Mouse (Mus musculus) liver, postnatal 0 days (tissue): Measurements from ENCODE around the gene Cbx6. TPM values are rescaled to one million over a fixed set of nuclear protein-coding genes. Genes with fewer than 3 reads are reported as not detected.
A peak's percentile ranks its signal among the peaks of the same experiment; 100 is the strongest.

Source experiments
- ATAC-seq: fragments of 200-750 bp; cut with Nextera tagmentation; 2 replicates; pipeline ENCODE4 v1.8.0; 2017; ENCODE audit warnings: mild to moderate bottlenecking, moderate library complexity
- DNase-seq: peaks from one replicate; pipeline ENCODE4 v3.0.0-alpha.2; 2016
- H3K27ac ChIP-seq: fragments of 300-500 bp; sonication (generic); 2 replicates; pipeline ENCODE4 v1.5.1; 2014; ENCODE audit warnings: antibody characterized with exemption, moderate library complexity, mild to moderate bottlenecking, low read depth
- H3K27me3 ChIP-seq: fragments of 300-500 bp; sonication (generic); 2 replicates; pipeline ENCODE4 v1.6.1; 2014; ENCODE audit warnings: low read length, control low read depth, mixed read lengths; ENCODE audit not compliant: insufficient read depth
- H3K36me3 ChIP-seq: fragments of 300-500 bp; sonication (generic); replicated peaks from 2 replicates; pipeline ENCODE4 v1.6.1; 2014; ENCODE audit warnings: mild to moderate bottlenecking, control low read depth, low read length, moderate library complexity, mixed read lengths; ENCODE audit not compliant: insufficient read depth
- H3K4me1 ChIP-seq: fragments of 300-500 bp; sonication (generic); 2 replicates; pipeline ENCODE4 v1.6.1; 2014; ENCODE audit warnings: antibody characterized with exemption, mild to moderate bottlenecking, control low read depth; ENCODE audit not compliant: insufficient read depth
- H3K4me2 ChIP-seq: fragments of 300-500 bp; sonication (generic); 2 replicates; pipeline ENCODE4 v1.6.1; 2014; ENCODE audit warnings: low read depth, mild to moderate bottlenecking, low read length, moderate library complexity, mixed read lengths
- H3K4me3 ChIP-seq: fragments of 300-500 bp; sonication (generic); 2 replicates; pipeline ENCODE4 v1.5.1; 2014; ENCODE audit warnings: low read depth, low read length
- H3K9ac ChIP-seq: fragments of 300-500 bp; sonication (generic); replicated peaks from 2 replicates; pipeline ENCODE4 v1.6.1; 2014; ENCODE audit warnings: mild to moderate bottlenecking, moderate library complexity
- H3K9me3 ChIP-seq: fragments of 300-500 bp; sonication (generic); 2 replicates; pipeline ENCODE4 v1.6.1; 2016; ENCODE audit warnings: mild to moderate bottlenecking, control low read depth, low read length, mixed read lengths
- CTCF ChIP-seq: sonication (generic); IDR thresholded peaks from 2 replicates; pipeline ENCODE4 v1.5.1; 2016; ENCODE audit warnings: antibody characterized with exemption, low read depth
- EP300 ChIP-seq: IDR thresholded peaks from 2 replicates; pipeline ENCODE4 v1.6.1; 2016; ENCODE audit warnings: antibody characterized with exemption, low read depth, mild to moderate bottlenecking
- WGBS: fragments of 180-500 bp; shearing (Covaris S2); extraction: QIAGEN DNeasy Blood & Tissue Kit; methylation state at CpG from one replicate; pipeline ENCODE4 v1.1.7; 2014; ENCODE audit not compliant: insufficient replicate concordance; 5-methylcytosine and 5-hydroxymethylcytosine counted together
- polyA plus RNA-seq: library from polyadenylated mRNA; unstranded; fragments of >200 nt; fragmentation: Nextera tagmentation; extraction: Ambion mirVana; gene quantifications from 2 replicates; pipeline ENCODE4 v1.2.1, GENCODE M21; 2015

The Cbx6 gene
- polyA plus RNA-seq, 1 experiment from 2014 or later: 4.4 TPM

- Histone ChIP-seq H3K27ac (no peak overlapping the region), H3K27me3 (peaks cover 68% of the 10 kb centered on the region), H3K4me2 (no peak overlapping the region), H3K4me3 (no peak overlapping the region), H3K4me1 (peaks cover 11% of the 10 kb centered on the region; the same call in 1 of the 2 replicates), H3K9me3 (no peaks in the 10 kb centered on the region), H3K9ac (no peak overlapping the region), H3K36me3 (no peaks in the 10 kb centered on the region)
- 57% methylated on average over 1 of the region's 1 CpGs for WGBS
- no peak for DNase-seq
- ATAC-seq: no peak
- TF ChIP-seq CTCF (no peak), EP300 (no peak)
These were observed 27.4 kb downstream of the Cbx6 start for GRCm38 (mm10) chr15:79807050-79807449.

GRCm38 (mm10) chr15:79805246-79805645 lies 29.2 kb downstream of the Cbx6 start:
- H3K4me3 ChIP-seq: no peak overlapping the region
- WGBS: 24% methylated on average over 8 of the region's 8 CpGs
- H3K36me3 ChIP-seq: no peaks in the 10 kb centered on the region
- H3K27ac ChIP-seq: no peak overlapping the region
- ATAC-seq (no peak), DNase-seq (no peak)
- TF ChIP-seq CTCF: no peak
- TF ChIP-seq EP300: no peak
- H3K4me1 ChIP-seq: peaks cover 11% of the 10 kb centered on the region; the same call in 1 of the 2 replicates
- peaks cover 83% of the 10 kb centered on the region for H3K27me3 ChIP-seq
- H3K9me3 ChIP-seq: no peaks in the 10 kb centered on the region
- no peak overlapping the region for H3K9ac ChIP-seq
- no peak overlapping the region for H3K4me2 ChIP-seq

DNA sequence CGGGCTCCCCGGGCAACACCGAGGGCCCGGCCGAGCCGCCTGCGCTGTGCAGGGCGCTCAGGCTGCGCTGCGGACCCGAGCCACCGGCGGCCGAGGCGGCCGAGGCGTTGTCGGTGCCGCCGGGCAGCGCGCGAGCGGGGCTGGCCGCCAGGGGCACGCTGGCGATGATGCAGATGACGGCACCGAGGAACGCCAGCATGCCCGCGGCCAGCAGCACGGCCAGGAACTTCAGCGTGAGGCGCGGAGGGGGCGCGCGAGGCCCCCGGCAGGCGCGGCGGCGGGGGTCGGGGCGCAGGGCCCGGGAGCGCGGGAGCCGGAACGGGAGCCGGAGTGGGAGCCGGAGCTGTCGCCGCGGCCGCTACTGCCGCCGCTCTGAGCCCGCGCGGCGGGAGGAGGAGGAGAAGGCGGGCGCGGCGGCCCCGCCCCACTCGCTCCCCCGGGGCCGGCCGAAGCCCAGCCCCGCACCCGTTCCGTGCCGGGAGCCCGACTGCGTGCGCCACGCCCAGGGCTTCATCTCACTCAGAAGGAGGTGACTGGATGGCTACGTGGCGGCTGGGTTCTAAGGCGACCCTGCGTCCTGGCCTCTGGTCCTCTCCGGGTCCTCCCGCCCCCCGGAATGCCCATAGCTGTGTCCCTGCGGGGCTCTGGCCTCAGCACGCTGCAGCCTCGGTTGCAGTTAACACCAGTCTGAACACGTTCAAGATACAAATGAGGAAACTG lies 30.0 kb downstream of the Cbx6 start, which contains the start of gene Nptxr:
Gene Nptxr, minus strand, starts transcription at position 415 of the 720 bp plus-strand sequence.
- Histone ChIP-seq H3K4me1 (peaks cover 11% of the 10 kb centered on the region; the same call in 1 of the 2 replicates), H3K36me3 (no peaks in the 10 kb centered on the region), H3K27me3 (peaks cover 85% of the 10 kb centered on the region), H3K4me2 (peak within 1 kb of the TSS; percentile 76), H3K4me3 (peak within 1 kb of the TSS; percentile 51), H3K27ac (no peak within 1 kb of the TSS), H3K9ac (no peak within 1 kb of the TSS), H3K9me3 (no peaks in the 10 kb centered on the region)
- no peak for TF ChIP-seq EP300
- TF ChIP-seq CTCF: no peak
- ATAC-seq: 0 out of 2 replicates have a peak, but pooled peaks have one; percentile 10
- DNase-seq: peak; percentile 23
- 3% methylated on average over 47 of the region's 91 CpGs for WGBS

- Histone ChIP-seq H3K27me3 (peaks cover 81% of the 10 kb centered on the region), H3K4me1 (peaks cover 11% of the 10 kb centered on the region; the same call in 1 of the 2 replicates), H3K4me3 (peak overlapping the region; percentile 51), H3K4me2 (peak overlapping the region; percentile 76), H3K9ac (no peak overlapping the region), H3K27ac (no peak overlapping the region), H3K36me3 (no peaks in the 10 kb centered on the region), H3K9me3 (no peaks in the 10 kb centered on the region)
- TF ChIP-seq CTCF (no peak), EP300 (no peak)
- DNase-seq (no peak), ATAC-seq (no peak)
- 11% methylated on average over 57 of the region's 81 CpGs for WGBS
These were observed 30.7 kb downstream of the Cbx6 start for GRCm38 (mm10) chr15:79803533-79804351.

DNA sequence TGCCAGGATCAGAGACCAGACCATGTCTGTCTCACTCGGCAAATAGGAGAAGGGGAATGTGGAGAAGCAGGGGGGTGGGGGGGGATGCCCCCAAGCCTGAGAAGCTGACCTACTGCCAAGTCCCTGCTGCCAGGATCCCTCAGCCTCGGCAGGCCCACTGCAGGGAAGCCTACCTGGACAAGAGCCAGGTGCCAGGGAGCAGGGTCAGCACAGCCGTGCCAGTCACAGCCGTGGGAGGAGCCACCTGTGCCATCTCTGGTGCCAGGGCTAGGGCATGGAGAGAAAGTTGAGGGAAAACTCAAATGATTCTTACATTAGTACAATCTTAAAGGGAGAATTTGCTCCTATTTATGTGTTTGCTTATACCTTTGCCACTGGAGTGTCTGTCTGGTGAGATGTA lies 32.2 kb downstream of the Cbx6 start:
- no peaks in the 10 kb centered on the region for H3K9me3 ChIP-seq
- H3K4me2 ChIP-seq: no peak overlapping the region
- H3K27me3 ChIP-seq: peaks cover 69% of the 10 kb centered on the region
- H3K36me3 ChIP-seq: no peaks in the 10 kb centered on the region
- H3K9ac ChIP-seq: no peak overlapping the region
- H3K4me3 ChIP-seq: no peak overlapping the region
- no peak overlapping the region for H3K27ac ChIP-seq
- WGBS: 64% methylated on average over 4 of the region's 4 CpGs
- ATAC-seq: no peak
- no peak for DNase-seq
- TF ChIP-seq EP300 (no peak), CTCF (no peak)
- H3K4me1 ChIP-seq: peaks cover 11% of the 10 kb centered on the region; the same call in 1 of the 2 replicates

DNA sequence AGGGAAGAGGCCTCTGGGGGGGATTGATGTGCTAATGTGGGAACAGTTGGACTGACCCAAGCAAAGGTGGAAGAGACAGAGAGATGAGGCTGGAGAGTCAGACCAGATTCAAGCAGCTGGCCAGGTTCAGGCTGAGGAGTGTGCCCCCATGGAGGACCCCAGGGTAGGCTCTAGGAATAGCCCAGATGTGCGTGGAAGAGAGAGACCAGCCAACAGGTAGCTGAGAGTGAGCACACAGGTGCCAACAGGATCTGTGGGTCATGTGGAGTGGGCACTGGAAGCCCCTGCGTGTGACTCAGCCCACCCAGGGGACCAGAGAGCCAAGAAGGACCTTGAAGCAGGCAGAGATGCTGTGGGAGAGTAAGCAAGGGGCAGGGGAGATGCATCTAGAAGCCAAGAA lies 32.8 kb downstream of the Cbx6 start:
- no peak overlapping the region for H3K27ac ChIP-seq
- H3K4me1 ChIP-seq: peaks cover 11% of the 10 kb centered on the region; the same call in 1 of the 2 replicates
- peaks cover 62% of the 10 kb centered on the region for H3K27me3 ChIP-seq
- DNase-seq (no peak), ATAC-seq (no peak)
- no peaks in the 10 kb centered on the region for H3K9me3 ChIP-seq
- TF ChIP-seq EP300 (no peak), CTCF (no peak)
- H3K9ac ChIP-seq: no peak overlapping the region
- WGBS: 52% methylated on average over 2 of the region's 2 CpGs
- no peak overlapping the region for H3K4me3 ChIP-seq
- H3K36me3 ChIP-seq: no peaks in the 10 kb centered on the region
- H3K4me2 ChIP-seq: no peak overlapping the region
